In genomic region chr11:41644083-41644482, GRCm38 (mm10) we compare ENCODE assay signal across 29 mouse cellular contexts.
DNase-seq lines count a peak whose midpoint lies in the region; ATAC-seq lines count a peak whose summit lies in the region.
"Had no signal": no experiment of that assay in that cellular context is flagged by ENCODE, and none has a peak within 500 bp of the region (broad histone marks: within the 10 kb centered on the region; RNA-seq: fewer than 3 reads in every experiment).

No protein-coding gene starts in this region.

- WGBS in kidney, embryonic 14.5 days: 74% methylated on average over 3 of the region's 3 CpGs
- 45% methylated on average over 3 of the region's 3 CpGs for WGBS in midbrain, embryonic 10.5 days
- 39% methylated on average over 3 of the region's 3 CpGs for WGBS in midbrain, embryonic 16.5 days
- WGBS in embryonic facial prominence, embryonic 10.5 days: 59% methylated on average over 3 of the region's 3 CpGs
- WGBS in embryonic facial prominence, embryonic 13.5 days: 34% methylated on average over 3 of the region's 3 CpGs

- no peaks in the 10 kb centered on the region for H3K27me3 ChIP-seq in kidney, embryonic 14.5 days (ENCODE audit: control insufficient read depth, insufficient read depth, low read length)
- no peaks in the 10 kb centered on the region for H3K27me3 ChIP-seq in midbrain, embryonic 10.5 days (ENCODE audit: low read depth, poor library complexity, severe bottlenecking)
- H3K27me3 ChIP-seq in midbrain, embryonic 16.5 days (ENCODE audit: control insufficient read depth, insufficient read depth, low read depth, low read length): no peaks in the 10 kb centered on the region
- H3K27me3 ChIP-seq in embryonic facial prominence, embryonic 10.5 days (replicated peaks; ENCODE audit: low read depth, poor library complexity, severe bottlenecking): no peaks in the 10 kb centered on the region
- no peaks in the 10 kb centered on the region for H3K27me3 ChIP-seq in embryonic facial prominence, embryonic 13.5 days
- H3K27me3 ChIP-seq: forebrain, embryonic 12.5 days; heart, embryonic 13.5 days; hindbrain, embryonic 13.5 days; liver, embryonic 15.5 days had no signal

- no peaks in the 10 kb centered on the region for H3K36me3 ChIP-seq in kidney, embryonic 14.5 days (ENCODE audit: control insufficient read depth, insufficient read depth, low read length)
- no peaks in the 10 kb centered on the region for H3K36me3 ChIP-seq in midbrain, embryonic 10.5 days
- no peaks in the 10 kb centered on the region for H3K36me3 ChIP-seq in midbrain, embryonic 16.5 days (ENCODE audit: control insufficient read depth, insufficient read depth, low read length)
- no peaks in the 10 kb centered on the region for H3K36me3 ChIP-seq in embryonic facial prominence, embryonic 10.5 days (replicated peaks)
- no peaks in the 10 kb centered on the region for H3K36me3 ChIP-seq in embryonic facial prominence, embryonic 13.5 days
- H3K36me3 ChIP-seq: forebrain, embryonic 12.5 days; heart, embryonic 13.5 days; hindbrain, embryonic 13.5 days; liver, embryonic 15.5 days had no signal

- no peak for DNase-seq in kidney, adult 11 months
- DNase-seq in midbrain, embryonic 10.5 days (ENCODE audit: low spot score): no peak
- DNase-seq in embryonic facial prominence, embryonic 10.5 days (ENCODE audit: low spot score): no peak
- no peak for DNase-seq in heart, postnatal 10 days
- DNase-seq in frontal cortex, postnatal 14 days (ENCODE audit: low spot score in 2 of 2): no peak
- DNase-seq: adrenal gland, postnatal 36 days; B cell, adult 2 months; cerebellum, adult 18-20 months; cerebellum, postnatal 10 days; forebrain, postnatal 0 days; gastrocnemius, postnatal 10 days; heart, postnatal 14 days; kidney, adult 8-10 months; layer of hippocampus, postnatal 36 days; left cerebral cortex, postnatal 4 days; liver; lung, embryonic 14.5 days; lung, postnatal 14 days; right cerebral cortex, adult 18-20 months; spleen, adult 18-20 months; thymus, postnatal 14 days had no signal

- no peaks in the 10 kb centered on the region for H3K9me3 ChIP-seq in kidney, embryonic 14.5 days (ENCODE audit: control insufficient read depth, low read length)
- no peaks in the 10 kb centered on the region for H3K9me3 ChIP-seq in midbrain, embryonic 10.5 days (replicated peaks)
- no peaks in the 10 kb centered on the region for H3K9me3 ChIP-seq in midbrain, embryonic 16.5 days (replicated peaks; ENCODE audit: control insufficient read depth, low read length, poor library complexity, severe bottlenecking)
- H3K9me3 ChIP-seq in embryonic facial prominence, embryonic 10.5 days: no peaks in the 10 kb centered on the region
- H3K9me3 ChIP-seq in embryonic facial prominence, embryonic 13.5 days: no peaks in the 10 kb centered on the region
- H3K9me3 ChIP-seq: forebrain, embryonic 12.5 days; heart, embryonic 13.5 days; hindbrain, embryonic 13.5 days; liver, embryonic 15.5 days had no signal

- intact Hi-C loops in heart, postnatal 10 days (cut with DNase I): no loop called here

- H3K9ac ChIP-seq in kidney, embryonic 14.5 days (ENCODE audit: low read depth, low read length): no peak overlapping the region
- H3K9ac ChIP-seq in midbrain, embryonic 16.5 days (ENCODE audit: low read depth, low read length): no peak overlapping the region
- no peak overlapping the region for H3K9ac ChIP-seq in embryonic facial prominence, embryonic 13.5 days
- H3K9ac ChIP-seq: forebrain, embryonic 12.5 days; forebrain, postnatal 0 days; heart, embryonic 13.5 days; hindbrain, embryonic 13.5 days; liver, embryonic 15.5 days; lung, embryonic 14.5 days had no signal

- peak overlapping the region; percentile 52; the same call in 1 of the 2 replicates for H3K27ac ChIP-seq in kidney, embryonic 14.5 days (ENCODE audit: low read depth, low read length)
- peak overlapping the region; percentile 73 for H3K27ac ChIP-seq in midbrain, embryonic 10.5 days (replicated peaks)
- H3K27ac ChIP-seq in midbrain, embryonic 16.5 days (ENCODE audit: low read length): no peak overlapping the region
- peak overlapping the region; percentile 6; the same call in 1 of the 2 replicates for H3K27ac ChIP-seq in embryonic facial prominence, embryonic 10.5 days (replicated peaks)
- no peak overlapping the region for H3K27ac ChIP-seq in embryonic facial prominence, embryonic 13.5 days
- H3K27ac ChIP-seq: heart, embryonic 13.5 days; liver, embryonic 15.5 days had no signal

- H3K4me3 ChIP-seq in kidney, embryonic 14.5 days (ENCODE audit: low read length): no peak overlapping the region
- no peak overlapping the region for H3K4me3 ChIP-seq in midbrain, embryonic 10.5 days
- no peak overlapping the region for H3K4me3 ChIP-seq in midbrain, embryonic 16.5 days (ENCODE audit: low read depth, low read length)
- no peak overlapping the region for H3K4me3 ChIP-seq in embryonic facial prominence, embryonic 10.5 days
- H3K4me3 ChIP-seq in embryonic facial prominence, embryonic 13.5 days: no peak overlapping the region
- H3K4me3 ChIP-seq: erythroblast, embryonic 14.5 days; forebrain, embryonic 12.5 days; heart, embryonic 13.5 days; hindbrain, embryonic 13.5 days; liver, embryonic 15.5 days had no signal

- H3K4me2 ChIP-seq in kidney, embryonic 14.5 days (replicated peaks; ENCODE audit: low read depth, low read length): no peak overlapping the region
- no peak overlapping the region for H3K4me2 ChIP-seq in midbrain, embryonic 16.5 days (ENCODE audit: low read length)
- H3K4me2 ChIP-seq in embryonic facial prominence, embryonic 13.5 days: no peak overlapping the region
- H3K4me2 ChIP-seq: forebrain, embryonic 12.5 days; heart, embryonic 13.5 days; hindbrain, embryonic 13.5 days; liver, embryonic 15.5 days had no signal

- ATAC-seq in kidney, embryonic 14.5 days (ENCODE audit: low FRiP score, low TSS enrichment): no peak
- ATAC-seq in midbrain, embryonic 16.5 days: no peak
- ATAC-seq in embryonic facial prominence, embryonic 13.5 days (ENCODE audit: insufficient number of reproducible peaks, insufficient read depth, low FRiP score, low TSS enrichment, low read depth): 0 out of 2 replicates have a peak, but pooled peaks have one; percentile 32
- ATAC-seq: forebrain, postnatal 0 days had no signal

- 0 out of 2 replicates have a peak, but pooled peaks cover 3% of the 10 kb centered on the region for H3K4me1 ChIP-seq in kidney, embryonic 14.5 days (ENCODE audit: control insufficient read depth, insufficient read depth, low read length)
- H3K4me1 ChIP-seq in midbrain, embryonic 10.5 days: peaks cover 24% of the 10 kb centered on the region
- peaks cover 12% of the 10 kb centered on the region for H3K4me1 ChIP-seq in midbrain, embryonic 16.5 days (ENCODE audit: control insufficient read depth, insufficient read depth, low read length)
- peaks cover 18% of the 10 kb centered on the region for H3K4me1 ChIP-seq in embryonic facial prominence, embryonic 10.5 days
- peaks cover 10% of the 10 kb centered on the region for H3K4me1 ChIP-seq in embryonic facial prominence, embryonic 13.5 days
- H3K4me1 ChIP-seq: liver, embryonic 15.5 days had no signal

Comparison
In these comparisons a context has a peak if more than half of its experiments do, and no peak if none do; other contexts are left out.
1. H3K27ac ChIP-seq: peak in kidney, embryonic 14.5 days (single experiment), midbrain, embryonic 10.5 days (single experiment) and embryonic facial prominence, embryonic 10.5 days (single experiment); none in midbrain, embryonic 16.5 days (single experiment) and embryonic facial prominence, embryonic 13.5 days (single experiment).